Mouse (Mus musculus) spleen, adult 2 months (tissue): ENCODE results near the gene Cmtm8.

Experiments
- CTCF ChIP-seq: fragments of 200-500 bp; IDR thresholded peaks from 2 replicates; pipeline ENCODE4 v1.5.1; 2011; ENCODE audit warnings: mild to moderate bottlenecking, inconsistent platforms; ENCODE audit not compliant: insufficient read depth, insufficient read length, insufficient replicate concordance; ENCODE audit errors: extremely low read depth
- POLR2A ChIP-seq: fragments of 200-500 bp; IDR thresholded peaks from 2 replicates; pipeline ENCODE4 v1.6.1; 2011; ENCODE audit warnings: low read depth, low read length, inconsistent platforms

- TF ChIP-seq POLR2A, result 0 out of 2 replicates have a peak, but pooled peaks have one; percentile 18
- no peak for TF ChIP-seq CTCF
Observed at GRCm38 (mm10) chr9:114781526-114782212, 62.3 kb downstream of the Cmtm8 start, which contains the start of gene Cmtm7.
